Mouse (Mus musculus) neural tube, embryonic 12.5 days (tissue): ENCODE results near the gene Rdh7. TPM values are rescaled to one million over a fixed set of nuclear protein-coding genes. Genes with fewer than 3 reads are reported as not detected.
"Not testable (repeated sequence)": the region's sequence is repeated elsewhere in the genome, so short reads cannot be mapped to it uniquely, and the experiment has no call there.

Experiments used
- ATAC-seq: fragments of 200-750 bp; cut with Nextera tagmentation; 2 replicates; pipeline ENCODE4 v1.8.0; 2017; ENCODE audit warnings: low read depth, mild to moderate bottlenecking, moderate TSS enrichment, moderate library complexity; ENCODE audit not compliant: low FRiP score
- H3K27ac ChIP-seq: fragments of 300-500 bp; sonication (generic); 2 replicates; pipeline ENCODE4 v1.5.1; 2016
- H3K27me3 ChIP-seq: fragments of 300-500 bp; sonication (generic); replicated peaks from 2 replicates; pipeline ENCODE4 v1.6.1; 2016; ENCODE audit warnings: mild to moderate bottlenecking
- H3K36me3 ChIP-seq: fragments of 300-500 bp; sonication (generic); 2 replicates; pipeline ENCODE4 v1.6.1; 2016; ENCODE audit warnings: mild to moderate bottlenecking
- H3K4me1 ChIP-seq: fragments of 300-500 bp; sonication (generic); 2 replicates; pipeline ENCODE4 v1.6.1; 2016
- H3K4me2 ChIP-seq: fragments of 300-500 bp; sonication (generic); replicated peaks from 2 replicates; pipeline ENCODE4 v1.6.1; 2016; ENCODE audit warnings: mild to moderate bottlenecking
- H3K4me3 ChIP-seq: fragments of 300-500 bp; sonication (generic); 2 replicates; pipeline ENCODE4 v1.5.1; 2016
- H3K9ac ChIP-seq: fragments of 300-500 bp; sonication (generic); 2 replicates; pipeline ENCODE4 v1.6.1; 2016; ENCODE audit warnings: mild to moderate bottlenecking
- H3K9me3 ChIP-seq: fragments of 300-500 bp; sonication (generic); 2 replicates; pipeline ENCODE4 v1.6.1; 2016; ENCODE audit warnings: mild to moderate bottlenecking
- WGBS: fragments of 180-500 bp; shearing (Covaris S2); methylation state at CpG from one replicate; pipeline ENCODE4 v1.1.7; 2016; 5-methylcytosine and 5-hydroxymethylcytosine counted together
- polyA plus RNA-seq: library from polyadenylated mRNA; unstranded; fragments of >200 nt; fragmentation: Nextera tagmentation; extraction: Ambion mirVana; gene quantifications from 2 replicates; pipeline ENCODE4 v1.2.1, GENCODE M21; 2016

Gene Rdh7
- polyA plus RNA-seq = not detected in 2 replicates

DNA sequence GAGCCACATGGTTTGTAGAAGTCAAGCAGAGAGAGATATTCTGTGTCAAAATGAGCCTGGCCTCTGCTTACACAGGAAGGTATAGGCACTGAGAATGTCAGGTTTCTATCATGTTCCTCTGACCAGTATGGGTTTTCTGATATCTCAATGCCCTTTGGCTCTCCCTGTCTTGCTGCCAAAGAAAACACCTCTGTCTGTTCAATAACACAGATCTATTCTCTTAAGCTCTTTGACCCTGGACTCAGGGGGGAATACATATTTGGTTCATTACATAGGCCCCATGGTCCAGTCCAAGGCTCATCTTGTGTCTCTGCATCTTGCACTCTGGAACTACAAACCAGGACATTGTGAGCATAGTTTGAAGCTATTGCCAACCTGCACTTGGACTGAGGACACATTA, at the start of gene Rdh7:
TSS of gene Rdh7 (minus strand) at position 213 of the 400 bp plus-strand sequence.
- Histone ChIP-seq H3K27me3 (no peaks in the 10 kb centered on the region), H3K4me2 (no peak within 1 kb of the TSS), H3K27ac (no peak within 1 kb of the TSS), H3K36me3 (no peaks in the 10 kb centered on the region), H3K9ac (no peak within 1 kb of the TSS), H3K4me1 (no peaks in the 10 kb centered on the region), H3K9me3 (no peaks in the 10 kb centered on the region), H3K4me3 (no peak within 1 kb of the TSS)
- no peak for ATAC-seq

DNA sequence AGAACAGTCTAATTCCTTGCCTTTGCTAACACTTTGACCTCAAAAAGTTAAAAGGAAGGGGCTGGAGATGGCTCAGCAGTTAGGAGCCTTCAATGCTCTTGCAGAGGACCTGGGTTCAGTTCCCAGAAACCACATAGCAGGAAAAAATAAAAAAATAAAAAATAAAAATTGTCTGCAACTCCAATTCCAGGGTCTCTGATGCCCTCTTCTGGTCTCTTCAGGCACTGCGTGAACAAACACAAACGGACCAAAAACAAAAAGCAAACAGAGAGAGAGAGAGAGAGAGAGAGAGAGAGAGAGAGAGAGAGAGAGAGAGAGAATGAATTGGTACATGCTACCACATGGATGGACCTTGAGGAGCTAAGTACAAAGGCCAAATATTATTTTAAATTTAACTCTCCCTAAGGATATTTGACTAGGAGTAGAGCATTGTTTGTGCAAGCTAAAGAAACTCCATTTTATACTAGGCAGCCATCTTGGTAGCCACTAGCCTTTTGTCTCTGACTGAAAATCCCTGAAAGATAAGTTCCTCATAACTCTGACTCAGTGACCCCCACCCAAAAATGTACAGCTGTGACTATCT, 48.9 kb upstream of the Rdh7 start:
- 6% methylated on average over 2 of the region's 2 CpGs for WGBS
- ATAC-seq = no peak

DNA sequence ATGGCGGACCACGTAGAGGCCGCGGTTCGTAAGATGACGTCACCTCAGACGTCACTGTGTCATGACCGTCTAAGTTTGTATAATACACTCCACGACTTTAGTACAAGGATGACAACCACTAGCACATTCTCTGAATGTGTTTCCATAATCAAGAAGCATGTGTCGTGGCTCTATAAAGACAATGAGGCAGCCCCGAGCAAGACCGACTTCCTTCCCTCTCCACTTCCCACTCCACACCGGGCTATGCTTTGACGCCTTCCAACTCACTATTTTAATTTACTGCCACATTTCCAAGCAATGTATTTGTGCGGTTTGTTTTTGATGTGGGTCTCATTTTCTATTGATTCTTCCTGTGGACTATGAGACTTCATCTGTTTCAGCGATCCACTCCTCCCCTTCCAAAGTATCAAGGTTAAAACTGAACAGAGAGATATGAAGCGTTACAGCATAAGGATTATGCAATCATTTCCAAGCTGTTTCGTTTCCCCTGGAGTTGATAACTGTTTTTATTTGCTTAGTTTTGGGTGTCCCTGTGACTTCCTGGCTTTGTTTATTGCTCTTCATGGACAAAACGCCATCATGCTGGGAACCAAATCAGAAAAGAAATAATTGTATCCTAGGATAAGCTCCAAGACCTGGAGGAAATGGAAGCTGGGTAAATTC, 48.3 kb upstream of the Rdh7 start:
- H3K9ac ChIP-seq = no peak overlapping the region

More for the DNA sequence above, 48.9 kb upstream of the Rdh7 start:
- Histone ChIP-seq H3K4me2 (no peak overlapping the region), H3K27me3 (no peaks in the 10 kb centered on the region), H3K9ac (no peak overlapping the region), H3K4me3 (no peak overlapping the region), H3K36me3 (no peaks in the 10 kb centered on the region), H3K27ac (no peak overlapping the region), H3K4me1 (no peaks in the 10 kb centered on the region), H3K9me3 (no peaks in the 10 kb centered on the region)

DNA sequence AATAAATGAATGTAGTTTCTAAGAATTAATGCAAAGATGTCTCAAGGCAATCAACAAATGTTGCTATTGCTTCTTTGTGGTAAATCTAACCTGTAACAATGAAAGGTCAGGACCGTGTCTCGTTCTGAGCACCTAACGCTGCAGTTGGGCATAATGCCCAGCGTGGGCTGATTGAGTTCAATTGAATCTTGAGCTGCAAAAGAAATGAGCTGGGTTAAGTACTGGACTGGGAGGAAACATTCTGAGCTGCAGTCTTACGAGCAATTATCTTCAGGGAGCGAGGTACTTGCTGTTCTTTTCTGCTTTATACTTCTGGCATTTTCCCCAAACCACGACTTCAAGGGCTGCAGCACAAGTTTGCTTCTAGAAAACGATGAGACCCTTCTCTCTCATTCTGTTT, 47.7 kb upstream of the Rdh7 start:
- ATAC-seq = no peak
- Histone ChIP-seq H3K9me3 (no peaks in the 10 kb centered on the region), H3K4me3 (no peak overlapping the region), H3K9ac (no peak overlapping the region), H3K27ac (no peak overlapping the region), H3K36me3 (no peaks in the 10 kb centered on the region), H3K4me2 (no peak overlapping the region), H3K4me1 (no peaks in the 10 kb centered on the region), H3K27me3 (no peaks in the 10 kb centered on the region)
- WGBS = 82% methylated on average over 8 of the region's 8 CpGs

More for the DNA sequence above, 48.3 kb upstream of the Rdh7 start:
- H3K27ac ChIP-seq = no peak overlapping the region
- no peak overlapping the region for H3K4me3 ChIP-seq
- no peak for ATAC-seq
- no peak overlapping the region for H3K4me2 ChIP-seq
- no peaks in the 10 kb centered on the region for H3K4me1 ChIP-seq
- no peaks in the 10 kb centered on the region for H3K27me3 ChIP-seq
- H3K36me3 ChIP-seq = no peaks in the 10 kb centered on the region
- H3K9me3 ChIP-seq = no peaks in the 10 kb centered on the region
- 87% methylated on average over 19 of the region's 19 CpGs for WGBS

DNA sequence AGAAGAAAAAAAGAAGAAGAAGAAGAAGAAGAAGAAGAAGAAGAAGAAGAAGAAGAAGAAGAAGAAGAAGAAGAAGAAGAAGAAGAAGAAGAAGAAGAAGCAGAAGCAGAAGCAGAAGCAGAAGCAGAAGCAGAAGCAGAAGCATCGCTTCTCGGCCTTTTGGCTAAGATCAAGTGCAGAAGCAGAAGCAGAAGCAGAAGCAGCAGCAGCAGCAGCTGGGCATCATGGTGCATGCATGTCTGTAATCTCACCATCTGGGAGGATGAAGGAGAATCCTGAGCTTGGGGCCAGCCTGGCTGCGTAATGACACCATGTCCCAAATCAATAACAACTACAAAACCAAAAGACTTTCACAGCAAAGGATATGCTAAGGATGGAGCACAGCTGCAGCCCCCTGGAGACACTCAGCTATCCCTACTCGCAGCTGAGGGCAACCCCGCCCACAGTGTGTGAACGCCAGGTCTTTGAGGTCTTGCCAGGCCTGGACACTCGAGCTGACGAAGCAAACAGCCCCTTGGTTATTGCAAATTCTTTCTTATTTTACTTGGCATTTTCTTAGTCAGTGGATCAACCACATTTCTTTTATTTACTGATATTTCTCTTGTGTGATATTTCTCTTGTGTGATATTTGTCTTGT, 43.8 kb upstream of the Rdh7 start:
- Histone ChIP-seq H3K27me3 (no peaks in the 10 kb centered on the region), H3K9me3 (no peaks in the 10 kb centered on the region), H3K36me3 (no peaks in the 10 kb centered on the region), H3K4me2 (no peak overlapping the region), H3K4me1 (no peaks in the 10 kb centered on the region), H3K4me3 (no peak overlapping the region), H3K27ac (no peak overlapping the region), H3K9ac (no peak overlapping the region)
- WGBS = 72% methylated on average over 8 of the region's 8 CpGs
- no peak for ATAC-seq

DNA sequence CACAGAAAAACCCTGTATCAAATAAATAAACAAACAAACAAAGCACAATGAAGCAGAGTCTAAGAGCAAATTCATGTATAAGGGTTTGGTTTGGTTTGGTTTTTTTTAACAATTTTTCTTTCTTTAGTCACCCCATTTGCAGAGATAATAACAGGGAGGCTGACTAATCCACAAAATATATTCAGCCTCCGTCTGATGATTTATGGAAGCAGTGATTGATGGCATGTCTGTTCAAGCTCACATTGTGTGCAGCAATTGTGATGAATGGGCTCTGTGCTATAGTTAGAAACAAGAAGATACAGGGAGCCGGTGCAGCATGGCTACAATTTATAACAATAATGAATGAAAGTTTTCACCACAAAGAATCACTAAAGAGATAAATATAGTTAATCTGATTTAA, 39.1 kb upstream of the Rdh7 start:
- no peaks in the 10 kb centered on the region for H3K9me3 ChIP-seq
- no peak for ATAC-seq
- no peaks in the 10 kb centered on the region for H3K27me3 ChIP-seq
- WGBS = 75% methylated on average over 2 of the region's 2 CpGs
- H3K4me3 ChIP-seq = no peak overlapping the region
- H3K4me2 ChIP-seq = no peak overlapping the region
- no peak overlapping the region for H3K27ac ChIP-seq
- no peak overlapping the region for H3K9ac ChIP-seq
- H3K4me1 ChIP-seq = no peaks in the 10 kb centered on the region
- no peaks in the 10 kb centered on the region for H3K36me3 ChIP-seq

DNA sequence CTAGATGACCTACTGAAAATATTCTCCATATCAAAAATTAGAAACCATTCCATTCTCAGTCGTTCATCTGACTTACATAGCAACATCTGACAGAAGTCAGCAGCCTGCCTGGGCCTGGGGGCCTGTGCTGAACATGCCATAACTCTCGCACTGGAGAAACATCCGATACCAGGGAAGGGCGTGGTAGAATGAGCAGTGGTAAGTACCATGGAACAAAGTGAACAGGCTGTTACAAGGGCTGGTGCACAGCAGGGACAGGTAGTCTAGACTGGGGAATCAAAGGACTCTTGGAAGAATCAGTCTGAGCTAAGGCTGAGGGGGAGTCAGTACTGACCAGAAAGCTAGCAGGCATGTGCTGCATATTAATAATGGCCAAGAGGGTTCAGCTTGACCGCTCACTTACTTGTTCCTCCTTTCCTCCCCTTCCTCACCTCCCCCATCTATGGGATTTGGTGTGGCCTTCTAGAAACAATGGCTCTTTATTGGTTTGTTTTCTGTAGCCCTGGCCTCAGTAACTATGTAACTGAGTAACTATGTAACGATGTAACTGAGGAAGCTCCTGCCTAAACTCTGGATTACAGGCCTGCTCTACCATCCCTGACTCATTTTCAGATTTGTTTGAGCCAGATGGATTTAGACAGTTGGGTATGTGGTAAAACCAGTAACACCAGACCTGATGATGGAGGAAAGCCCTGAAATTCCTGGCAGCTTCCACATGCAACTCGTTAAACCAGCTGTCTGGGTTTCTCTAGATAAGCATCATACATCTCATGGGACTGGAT, 36.2 kb upstream of the Rdh7 start:
- no peaks in the 10 kb centered on the region for H3K9me3 ChIP-seq
- ATAC-seq = no peak
- H3K9ac ChIP-seq = no peak overlapping the region
- no peak overlapping the region for H3K4me3 ChIP-seq
- no peak overlapping the region for H3K4me2 ChIP-seq
- WGBS = 68% methylated on average over 7 of the region's 7 CpGs
- no peaks in the 10 kb centered on the region for H3K4me1 ChIP-seq
- no peak overlapping the region for H3K27ac ChIP-seq
- H3K36me3 ChIP-seq = no peaks in the 10 kb centered on the region
- no peaks in the 10 kb centered on the region for H3K27me3 ChIP-seq

DNA sequence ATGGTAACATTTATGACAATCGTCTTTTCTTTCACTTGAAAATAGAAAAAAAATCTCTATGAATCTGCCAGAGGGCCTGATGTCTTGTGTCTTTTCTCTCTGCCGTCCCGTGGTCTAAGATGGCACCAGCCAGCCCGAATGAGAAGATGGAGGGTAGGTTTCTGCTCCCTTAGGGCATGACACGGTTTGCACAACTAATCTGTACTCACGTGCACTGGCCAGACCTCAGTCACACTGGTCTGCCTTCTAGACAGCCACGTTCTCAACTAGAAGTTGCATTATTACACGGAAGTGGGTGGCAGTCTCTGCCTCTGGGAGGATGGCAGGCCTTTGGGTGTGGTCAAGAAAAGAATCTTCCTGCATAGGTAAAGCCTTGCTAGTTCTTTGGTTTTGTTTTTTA, 34.4 kb upstream of the Rdh7 start:
- ATAC-seq = no peak
- H3K4me1 ChIP-seq = no peaks in the 10 kb centered on the region
- H3K9me3 ChIP-seq = no peaks in the 10 kb centered on the region
- H3K36me3 ChIP-seq = no peaks in the 10 kb centered on the region
- no peak overlapping the region for H3K9ac ChIP-seq
- no peaks in the 10 kb centered on the region for H3K27me3 ChIP-seq
- H3K4me3 ChIP-seq = no peak overlapping the region
- no peak overlapping the region for H3K27ac ChIP-seq
- H3K4me2 ChIP-seq = no peak overlapping the region
- WGBS = 86% methylated on average over 8 of the region's 8 CpGs

DNA sequence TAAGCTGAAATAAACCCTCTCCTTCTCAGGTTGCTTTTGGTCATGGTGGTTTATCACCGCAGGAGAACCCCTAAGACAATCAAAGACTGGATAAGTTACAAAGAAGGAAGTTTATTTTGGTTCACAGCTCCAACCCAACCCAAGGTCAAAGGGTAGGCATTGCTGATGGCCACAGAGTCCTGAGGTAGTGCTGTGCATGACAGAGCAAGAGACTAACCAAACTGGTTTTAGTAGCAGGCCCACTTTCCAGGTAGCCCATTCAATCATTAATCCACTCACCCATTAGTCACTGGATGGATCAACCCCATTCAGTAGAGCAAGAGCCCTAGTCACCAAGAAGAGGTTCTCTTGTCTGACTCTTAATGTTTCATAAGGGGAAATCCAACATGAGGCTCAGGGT, 33.6 kb upstream of the Rdh7 start:
- no peak overlapping the region for H3K27ac ChIP-seq

DNA sequence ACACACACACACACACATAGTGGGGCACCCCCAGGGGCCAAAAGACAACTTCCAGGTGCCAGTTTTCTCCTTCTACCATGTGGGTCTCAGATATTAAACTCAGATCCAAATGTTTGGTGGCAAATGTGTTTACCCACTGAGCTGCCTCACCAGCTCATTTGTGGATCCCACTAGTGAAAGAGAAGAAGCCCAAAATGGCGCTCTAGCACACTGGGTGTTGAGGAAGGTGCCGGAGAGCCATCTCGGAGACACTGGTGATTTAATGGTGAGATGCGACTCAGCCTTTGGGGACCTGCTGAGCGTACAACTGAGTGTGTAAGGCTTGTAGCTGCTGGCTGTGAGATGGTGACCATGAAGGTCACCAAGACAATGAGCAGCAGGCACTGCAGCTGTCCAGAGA, 29.0 kb upstream of the Rdh7 start:
- Histone ChIP-seq H3K9ac (no peak overlapping the region), H3K9me3 (no peaks in the 10 kb centered on the region), H3K27ac (no peak overlapping the region), H3K4me2 (no peak overlapping the region), H3K4me3 (no peak overlapping the region), H3K4me1 (no peaks in the 10 kb centered on the region), H3K27me3 (no peaks in the 10 kb centered on the region), H3K36me3 (no peaks in the 10 kb centered on the region)
- ATAC-seq = no peak
- WGBS = 93% methylated on average over 5 of the region's 5 CpGs

More for the DNA sequence above, 33.6 kb upstream of the Rdh7 start:
- no peaks in the 10 kb centered on the region for H3K4me1 ChIP-seq
- no peaks in the 10 kb centered on the region for H3K36me3 ChIP-seq
- no peak for ATAC-seq
- H3K27me3 ChIP-seq = no peaks in the 10 kb centered on the region
- H3K9ac ChIP-seq = no peak overlapping the region
- no peak overlapping the region for H3K4me2 ChIP-seq
- 88% methylated on average over 1 of the region's 1 CpGs for WGBS
- no peak overlapping the region for H3K4me3 ChIP-seq
- no peaks in the 10 kb centered on the region for H3K9me3 ChIP-seq

DNA sequence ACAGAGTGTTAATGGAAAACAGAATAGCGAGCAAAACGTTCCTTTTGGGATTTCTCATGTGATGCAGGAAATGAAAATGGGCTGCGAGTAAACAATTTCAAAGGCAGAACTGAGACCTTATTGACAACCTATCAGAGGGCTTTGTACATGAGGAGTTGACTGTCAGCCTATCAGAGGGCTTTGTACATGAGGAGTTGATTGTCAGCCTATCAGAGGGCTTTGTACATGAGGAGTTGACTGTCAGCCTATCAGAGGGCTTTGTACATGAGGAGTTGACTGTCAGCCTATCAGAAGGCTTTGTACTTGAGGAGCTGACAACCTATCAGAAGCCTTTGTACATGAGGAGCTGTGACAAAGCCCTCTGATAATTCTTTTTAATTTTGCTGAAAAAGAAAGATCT, 28.6 kb upstream of the Rdh7 start:
- H3K4me2 ChIP-seq, H3K9ac ChIP-seq, H3K36me3 ChIP-seq, H3K4me3 ChIP-seq, H3K27ac ChIP-seq, H3K27me3 ChIP-seq, H3K4me1 ChIP-seq, H3K9me3 ChIP-seq, ATAC-seq: not testable (repeated sequence)
- WGBS = 85% methylated on average over 3 of the region's 3 CpGs

DNA sequence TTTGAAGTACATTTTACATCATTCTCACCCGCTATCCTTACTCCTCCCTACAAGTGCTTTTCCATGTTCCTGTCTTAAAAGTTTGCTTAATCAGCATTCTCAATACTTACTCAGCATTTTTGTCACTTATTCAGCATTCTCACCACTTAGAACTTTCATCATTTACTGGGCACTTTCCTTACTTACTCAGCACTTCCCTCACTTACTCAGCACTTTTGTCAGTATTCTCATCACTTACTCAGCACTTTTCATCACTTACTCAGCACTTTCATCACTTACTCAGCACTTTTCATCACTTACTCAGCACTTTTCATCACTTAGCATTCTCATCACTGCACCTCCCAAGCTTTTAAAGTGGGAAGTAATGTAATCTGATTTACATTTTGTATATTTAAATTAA, 27.0 kb upstream of the Rdh7 start:
- no peak for ATAC-seq

More for the DNA sequence above, 27.0 kb upstream of the Rdh7 start:
- Histone ChIP-seq H3K36me3 (no peaks in the 10 kb centered on the region), H3K27me3 (no peaks in the 10 kb centered on the region), H3K4me3 (no peak overlapping the region), H3K27ac (no peak overlapping the region), H3K9me3 (no peaks in the 10 kb centered on the region), H3K4me1 (no peaks in the 10 kb centered on the region), H3K4me2 (no peak overlapping the region), H3K9ac (no peak overlapping the region)
- WGBS = 88% methylated on average over 1 of the region's 1 CpGs
